Mouse (Mus musculus) activated CD4-positive, CD25-positive, alpha-beta regulatory T cell (primary cell): ENCODE measurements around the gene AU040320. TPM values are rescaled to one million over a fixed set of nuclear protein-coding genes. Genes with fewer than 3 reads are reported as not detected.

Experiments
- polyA plus RNA-seq, 2 experiments: library from polyadenylated mRNA; unstranded; fragments of 100-300 nt; shearing (Covaris generic); gene quantifications; one replicate each; pipeline ENCODE4 v1.2.1; 2017

Gene AU040320
- 10 to 100 TPM; 25.4 to 38.1 TPM for polyA plus RNA-seq

DNA sequence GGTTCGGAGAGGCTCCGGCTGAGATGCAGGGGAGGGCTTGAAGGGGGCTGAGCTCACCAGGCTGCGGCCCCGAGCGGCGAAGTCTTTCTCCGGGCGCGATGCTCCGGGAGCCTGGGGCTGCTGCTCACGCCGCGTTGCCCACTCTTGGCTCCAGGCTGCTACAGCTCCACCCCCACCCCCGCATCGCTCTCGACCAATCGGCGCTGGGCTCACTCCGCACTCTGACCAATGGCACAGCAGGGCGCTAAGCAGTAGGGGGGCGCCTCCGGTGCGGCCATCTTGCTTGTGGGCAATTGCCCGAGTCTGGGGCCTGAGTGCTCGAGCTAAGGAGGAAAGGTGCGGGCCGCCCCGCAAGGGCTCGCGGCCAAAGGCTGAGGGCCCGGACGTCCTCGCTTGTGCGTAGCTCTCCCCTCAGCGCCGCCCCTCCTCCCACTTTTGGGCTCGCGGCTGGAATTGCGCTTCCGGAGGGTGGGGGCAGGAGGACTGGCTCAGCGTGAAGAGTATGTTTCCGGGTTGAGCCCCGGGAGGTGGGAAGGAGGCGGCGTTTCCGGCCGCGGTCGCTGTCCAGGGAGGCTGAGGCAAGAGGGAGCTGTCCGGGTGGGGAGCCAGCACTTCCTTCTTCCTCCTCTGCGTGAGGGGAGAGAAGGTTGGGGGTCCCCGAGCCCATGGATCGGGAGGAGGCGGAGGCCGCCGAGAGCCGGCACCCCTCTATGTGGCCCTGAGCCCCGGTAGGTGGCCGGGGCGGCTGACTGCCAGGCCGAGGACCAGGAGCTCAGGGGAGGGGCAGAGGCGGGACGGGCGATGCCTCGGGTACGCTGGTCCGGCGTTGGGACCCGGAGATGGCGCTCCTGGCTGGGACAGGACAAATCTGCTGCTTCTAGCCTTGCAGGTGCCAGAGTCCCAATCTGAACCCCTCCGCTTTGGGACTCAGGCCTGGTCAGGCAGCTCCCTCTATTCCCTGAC, at the start of gene AU040320, which contains the start of gene Ncdn:
Gene AU040320, plus strand, starts transcription at position 277 of the 963 bp plus-strand sequence.
Gene Ncdn, minus strand, starts transcription at position 171 of the 963 bp plus-strand sequence.

GRCm38 (mm10) chr4:126736001-126736414, 17.3 kb upstream of the AU040320 start, which contains the start of gene Tfap2e:
TSS of gene Tfap2e (minus strand) at chr4:126736240.

Other genes starting within 250 kb of the AU040320 start
- gene Ago4, start 220.1 kb upstream of the AU040320 start, polyA plus RNA-seq: under 1 TPM; 0.21 to 0.48 TPM
- gene Clspn, start 196.6 kb upstream of the AU040320 start, polyA plus RNA-seq: 10 to 100 TPM in 1 of 2 experiments, 1 to 10 TPM in 1; 8.4 to 10.6 TPM
- gene 5730409E04Rik, start 143.7 kb upstream of the AU040320 start, polyA plus RNA-seq: under 1 TPM; 0.07 to 0.12 TPM
- 100 to 1,000 TPM; 360 to 418 TPM for gene Psmb2, start 75.9 kb upstream of the AU040320 start, polyA plus RNA-seq
- gene Tfap2e, start 17.3 kb upstream of the AU040320 start, polyA plus RNA-seq: not detected
- 10 to 100 TPM; 35.5 to 44.0 TPM for gene Ncdn, start 106 bp upstream of the AU040320 start, polyA plus RNA-seq
- 10 to 100 TPM; 32.6 to 38.1 TPM for gene Zmym4, start 214.6 kb downstream of the AU040320 start, polyA plus RNA-seq